Mouse (Mus musculus) adrenal gland, postnatal 25 days (tissue): ENCODE measurements at regions not wholly inside any gene's neighbourhood (a gene's known extent, or its start where the extent isn't known, plus 50 kb on each side); places are given as distances from the start of the nearest gene placed in this dataset.

ENCODE experiments used
- DNase-seq: peaks from one replicate; pipeline ENCODE4 v3.0.0; 2021; ENCODE audit warnings: mixed read lengths

- no peak for DNase-seq
Observed at GRCm38 (mm10) chr2:50527425-50527824, 230.8 kb upstream of the Mmadhc start.

GRCm38 (mm10) chr2:50524838-50525615 lies 228.4 kb upstream of the Mmadhc start:
- no peak for DNase-seq

GRCm38 (mm10) chr2:50520169-50520568 lies 223.6 kb upstream of the Mmadhc start:
- DNase-seq: no peak

GRCm38 (mm10) chr2:50519129-50519504 lies 222.5 kb upstream of the Mmadhc start:
- DNase-seq: no peak

GRCm38 (mm10) chr2:50518371-50519128 lies 221.9 kb upstream of the Mmadhc start:
- DNase-seq: no peak

GRCm38 (mm10) chr2:50513276-50513675 lies 216.7 kb upstream of the Mmadhc start:
- no peak for DNase-seq

- no peak for DNase-seq
Observed at GRCm38 (mm10) chr2:50498713-50499112, 202.1 kb upstream of the Mmadhc start.

GRCm38 (mm10) chr2:50496057-50496433 lies 199.4 kb upstream of the Mmadhc start:
- no peak for DNase-seq

GRCm38 (mm10) chr2:50495141-50496056 lies 198.8 kb upstream of the Mmadhc start:
- DNase-seq: no peak

GRCm38 (mm10) chr2:50493597-50494335 lies 197.2 kb upstream of the Mmadhc start:
- no peak for DNase-seq

GRCm38 (mm10) chr2:50463799-50464198 lies 167.2 kb upstream of the Mmadhc start:
- DNase-seq: no peak

- DNase-seq: no peak
Observed at GRCm38 (mm10) chr2:50462378-50462777, 165.8 kb upstream of the Mmadhc start.

GRCm38 (mm10) chr2:50456654-50457053 lies 160.1 kb upstream of the Mmadhc start:
- DNase-seq: no peak

- DNase-seq: no peak
Observed at GRCm38 (mm10) chr2:50448117-50448516, 151.5 kb upstream of the Mmadhc start.

GRCm38 (mm10) chr2:50445963-50446485 lies 149.4 kb upstream of the Mmadhc start:
- no peak for DNase-seq

GRCm38 (mm10) chr2:50440333-50440732 lies 143.7 kb upstream of the Mmadhc start:
- no peak for DNase-seq

GRCm38 (mm10) chr2:50433166-50433565 lies 136.6 kb upstream of the Mmadhc start:
- no peak for DNase-seq

- DNase-seq: no peak
Observed at GRCm38 (mm10) chr2:50425151-50425550, 128.6 kb upstream of the Mmadhc start.

- no peak for DNase-seq
Observed at GRCm38 (mm10) chr2:50419648-50420047, 123.0 kb upstream of the Mmadhc start.

GRCm38 (mm10) chr2:50417643-50418042 lies 121.0 kb upstream of the Mmadhc start:
- DNase-seq: no peak

GRCm38 (mm10) chr2:50417135-50417534 lies 120.5 kb upstream of the Mmadhc start:
- no peak for DNase-seq

GRCm38 (mm10) chr2:50416056-50416455 lies 119.5 kb upstream of the Mmadhc start:
- DNase-seq: no peak
